Mouse (Mus musculus): ENCODE results near the gene Wdr46. TPM values are rescaled to one million over a fixed set of nuclear protein-coding genes. Genes with fewer than 3 reads are reported as not detected.
"Not testable (repeated sequence)": the region's sequence is repeated elsewhere in the genome, so short reads cannot be mapped to it uniquely, and the experiment has no call there.

The Wdr46 gene
- total RNA-seq (2018; cell fraction: chromatin; rRNA removed) = 10 to 100 TPM in 15 of 26 experiments, 1 to 10 TPM in 11; 2.7 to 39.0 (median 15.4) TPM
- 10 to 100 TPM in 21 of 26 experiments, 1 to 10 TPM in 5; 7.8 to 14.9 (median 12.4) TPM for total RNA-seq (2018; cell fraction: cytosol; rRNA removed)
- total RNA-seq (2018; cell fraction: nucleus; rRNA removed) = 10 to 100 TPM in 12 of 26 experiments, 1 to 10 TPM in 14; 4.6 to 28.7 (median 9.5) TPM
- 10.9 to 27.3 TPM (median 11.8 TPM) in 3 replicates for polyA plus RNA-seq (2018)

DNA sequence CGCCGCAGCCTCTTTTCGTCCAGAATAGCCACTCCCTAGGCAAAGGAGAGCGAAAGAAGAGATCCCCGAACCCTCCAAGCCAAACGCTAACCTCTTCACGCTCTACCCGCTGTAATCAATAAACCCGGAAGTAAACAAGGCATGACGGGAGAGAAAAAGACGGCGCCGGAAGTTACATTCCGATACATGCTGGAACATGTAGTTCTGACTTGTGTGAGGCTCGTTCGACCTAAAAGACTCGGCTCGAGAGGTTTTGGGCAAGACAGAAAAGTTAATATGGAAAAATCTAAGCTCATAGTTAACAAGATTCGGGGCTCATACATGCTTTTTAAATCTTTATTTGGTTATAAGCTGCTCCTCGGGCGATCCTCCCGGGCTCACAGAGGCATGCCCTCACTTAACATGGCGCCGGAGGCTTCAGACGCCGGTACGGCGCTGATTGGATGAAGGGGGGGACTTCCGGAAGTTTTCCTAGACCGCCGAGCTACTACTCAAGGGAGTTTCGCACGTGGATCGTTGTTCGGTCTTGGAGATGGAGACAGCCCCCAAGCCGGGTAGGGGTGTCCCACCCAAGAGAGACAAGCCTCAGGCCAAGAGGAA is at the start of gene Wdr46, which contains the start of gene Pfdn6:
TSS of gene Wdr46 (plus strand) at position 455 of the 600 bp plus-strand sequence.
TSS of gene Pfdn6 (minus strand) at position 138 of the 600 bp plus-strand sequence.
- 2% methylated on average over 36 of the region's 36 CpGs for WGBS (ENCODE audit: missing documents)
- Histone ChIP-seq H3K36me3 (ENCODE audit: inconsistent target) (peaks cover 28% of the 10 kb centered on the region), H3K27ac (peak within 1 kb of the TSS; percentile 86), H3K4me3 (ENCODE audit: inconsistent target) (peak within 1 kb of the TSS; percentile 98), H3K79me2 (ENCODE audit: inconsistent target) (peaks cover 37% of the 10 kb centered on the region)

DNA sequence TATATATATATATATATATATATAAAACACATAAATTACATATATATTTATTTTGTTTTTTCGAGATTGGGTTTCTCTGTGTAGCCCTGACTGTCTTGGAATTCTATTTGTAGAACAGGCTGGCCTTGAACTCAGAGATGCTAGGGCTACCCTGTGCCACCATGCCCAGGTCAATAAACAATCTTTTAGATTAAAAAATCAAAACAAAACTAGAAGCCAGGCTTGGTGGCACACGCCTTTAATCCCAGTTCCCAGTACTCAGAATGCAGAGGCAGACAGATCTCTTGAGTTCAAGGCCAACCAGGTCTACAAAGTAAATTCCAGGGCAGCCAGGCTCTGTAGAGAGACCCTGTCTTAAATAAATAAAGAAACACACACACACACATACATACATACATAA is 49.1 kb upstream of the Wdr46 start:
- H3K27ac ChIP-seq = no peak overlapping the region
- H3K79me2 ChIP-seq (ENCODE audit: inconsistent target) = peaks cover 38% of the 10 kb centered on the region
- 66% methylated on average over 2 of the region's 2 CpGs for WGBS (ENCODE audit: missing documents)
- no peak overlapping the region for H3K4me3 ChIP-seq (ENCODE audit: inconsistent target)
- no peaks in the 10 kb centered on the region for H3K36me3 ChIP-seq (ENCODE audit: inconsistent target)

DNA sequence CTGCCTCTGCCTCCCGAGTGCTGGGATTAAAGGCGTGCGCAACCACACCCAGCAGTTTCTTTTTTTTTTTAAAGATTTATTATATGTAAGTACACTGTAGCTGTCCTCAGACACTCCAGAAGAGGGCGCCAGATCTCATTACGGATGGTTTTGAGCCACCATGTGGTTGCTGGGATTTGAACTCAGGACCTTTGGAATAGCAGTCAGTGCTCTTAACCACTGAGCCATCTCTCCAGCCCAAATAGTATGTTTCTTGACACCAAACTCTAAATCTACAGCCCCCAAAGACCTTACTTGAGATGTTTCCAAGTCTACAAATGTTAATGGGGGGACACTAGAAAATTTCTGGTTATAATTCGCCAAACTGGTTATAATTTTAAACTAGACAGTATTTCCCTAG is 48.6 kb upstream of the Wdr46 start:
- H3K79me2 ChIP-seq (ENCODE audit: inconsistent target) = peaks cover 32% of the 10 kb centered on the region
- not testable (repeated sequence) for H3K27ac ChIP-seq; H3K36me3 ChIP-seq (ENCODE audit: inconsistent target); H3K4me3 ChIP-seq (ENCODE audit: inconsistent target)
- WGBS (ENCODE audit: missing documents) = 70% methylated on average over 6 of the region's 6 CpGs

DNA sequence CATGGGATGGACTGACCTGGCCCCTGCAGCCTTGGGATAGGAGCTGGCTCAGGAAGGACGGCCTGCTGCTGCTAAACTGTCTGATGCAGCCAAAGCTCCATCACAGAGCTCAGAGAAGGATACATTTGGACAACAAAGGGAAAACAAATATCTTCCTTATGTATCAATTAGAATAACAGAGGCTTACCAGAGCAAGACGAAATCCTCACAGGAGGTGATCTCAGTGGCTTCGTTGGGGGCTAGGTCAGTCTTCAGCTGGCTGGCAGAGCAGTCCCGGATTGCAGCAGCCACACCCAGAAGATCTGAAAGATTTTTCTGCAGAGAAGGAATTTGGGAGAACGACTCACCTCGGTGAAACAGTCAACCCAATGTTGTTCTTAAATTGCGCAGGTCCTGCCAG is 48.0 kb upstream of the Wdr46 start:
- H3K36me3 ChIP-seq (ENCODE audit: inconsistent target) = no peaks in the 10 kb centered on the region
- H3K27ac ChIP-seq = no peak overlapping the region
- 79% methylated on average over 7 of the region's 7 CpGs for WGBS (ENCODE audit: missing documents)
- peaks cover 27% of the 10 kb centered on the region for H3K79me2 ChIP-seq (ENCODE audit: inconsistent target)
- no peak overlapping the region for H3K4me3 ChIP-seq (ENCODE audit: inconsistent target)

DNA sequence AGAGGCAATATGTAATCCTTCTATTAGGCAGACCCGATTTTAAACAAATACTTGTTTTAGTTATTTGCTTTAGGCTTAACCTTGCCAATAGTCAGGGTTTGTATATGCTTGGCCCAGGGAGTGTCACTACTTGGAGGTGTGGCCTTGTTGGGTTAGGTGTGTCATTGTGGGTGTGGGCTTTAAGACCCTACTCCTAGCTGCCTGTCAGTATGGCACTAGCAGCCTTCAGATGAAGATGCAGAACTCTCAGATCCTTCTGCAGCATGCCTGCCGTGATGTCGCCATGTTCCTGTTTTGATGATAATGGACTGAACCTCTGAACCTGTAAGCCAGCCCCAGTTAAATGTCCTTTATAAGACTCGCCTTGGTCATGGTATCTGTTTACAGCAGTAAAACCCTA is 47.4 kb upstream of the Wdr46 start:
- not testable (repeated sequence) for H3K27ac ChIP-seq; H3K4me3 ChIP-seq (ENCODE audit: inconsistent target); H3K36me3 ChIP-seq (ENCODE audit: inconsistent target)
- 79% methylated on average over 4 of the region's 4 CpGs for WGBS (ENCODE audit: missing documents)
- H3K79me2 ChIP-seq (ENCODE audit: inconsistent target) = peaks cover 21% of the 10 kb centered on the region

DNA sequence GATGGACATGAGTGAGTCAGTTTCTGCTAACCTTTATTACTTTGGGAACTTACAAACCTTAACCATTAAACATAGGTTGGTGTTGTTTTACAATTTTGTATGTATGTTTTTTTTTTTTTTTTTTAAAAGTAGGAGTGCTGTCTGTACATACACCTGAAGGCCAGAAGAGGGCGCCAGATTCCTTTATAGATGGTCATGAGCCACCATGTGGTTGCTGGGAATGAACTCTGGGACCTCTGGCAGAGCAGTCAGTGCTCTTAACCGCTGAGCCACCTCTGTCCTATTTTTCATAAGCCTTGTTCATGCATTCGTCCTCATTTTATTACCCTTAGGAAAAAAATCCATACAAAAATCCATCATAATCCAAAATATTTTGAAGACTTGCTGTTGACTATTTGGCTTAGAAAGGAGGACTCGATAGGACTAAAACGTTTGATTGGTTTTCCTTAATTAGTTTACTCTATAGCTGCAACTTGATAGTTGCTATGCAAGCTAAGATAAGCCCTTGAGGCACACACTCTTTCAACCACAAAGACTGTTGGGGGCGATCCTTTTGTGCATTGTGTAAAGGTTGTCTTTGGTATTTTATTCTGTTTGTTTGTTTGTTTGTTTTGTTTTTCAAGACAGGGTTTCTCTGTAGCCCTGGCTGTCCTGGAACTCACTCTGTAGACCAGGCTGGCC is 43.2 kb upstream of the Wdr46 start:
- Histone ChIP-seq H3K79me2 (ENCODE audit: inconsistent target) (no peaks in the 10 kb centered on the region), H3K4me3 (ENCODE audit: inconsistent target) (no peak overlapping the region), H3K36me3 (ENCODE audit: inconsistent target) (no peaks in the 10 kb centered on the region), H3K27ac (no peak overlapping the region)
- 48% methylated on average over 6 of the region's 6 CpGs for WGBS (ENCODE audit: missing documents)

DNA sequence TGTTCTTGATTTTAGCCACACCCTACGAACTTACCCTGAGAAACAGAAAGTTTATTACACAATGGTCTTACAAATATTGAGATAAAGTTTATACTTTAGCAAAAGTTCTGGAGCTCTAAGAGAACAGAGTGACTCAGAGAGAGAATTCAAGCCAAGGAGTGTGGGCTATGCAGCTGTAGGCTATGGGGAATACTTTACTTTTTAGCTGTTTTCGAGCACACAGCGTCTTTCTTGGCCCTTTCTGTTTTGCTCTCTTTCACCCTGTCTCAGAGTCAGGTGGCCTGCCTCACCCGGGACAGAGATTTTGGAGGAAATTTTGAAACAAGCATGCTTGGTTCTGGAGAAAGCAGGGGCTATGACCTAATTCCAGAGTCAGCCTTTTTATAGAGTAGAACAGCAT is 42.3 kb upstream of the Wdr46 start:
- not testable (repeated sequence) for H3K79me2 ChIP-seq (ENCODE audit: inconsistent target); H3K36me3 ChIP-seq (ENCODE audit: inconsistent target); H3K27ac ChIP-seq; H3K4me3 ChIP-seq (ENCODE audit: inconsistent target)
- 86% methylated on average over 3 of the region's 4 CpGs for WGBS (ENCODE audit: missing documents)

DNA sequence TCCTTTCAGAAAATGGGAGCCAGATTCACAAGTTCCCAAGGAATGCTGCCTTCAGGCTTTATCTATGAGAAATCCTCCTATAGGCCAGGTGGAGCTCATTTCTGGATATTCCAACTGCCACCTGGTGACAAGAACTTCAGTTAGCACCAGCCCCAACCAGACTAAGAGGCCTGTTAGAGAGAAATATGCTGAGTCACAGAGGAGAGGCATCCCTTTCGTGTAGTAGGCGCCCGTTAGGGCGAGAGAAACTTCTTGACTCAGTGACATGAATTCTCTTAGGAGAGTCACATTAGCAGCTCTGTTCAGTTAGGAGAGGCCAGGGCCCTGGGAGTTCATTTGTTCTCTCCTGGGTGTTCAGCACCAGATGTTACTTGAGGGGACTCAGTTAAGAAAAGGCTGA is 40.8 kb upstream of the Wdr46 start:
- 68% methylated on average over 4 of the region's 4 CpGs for WGBS (ENCODE audit: missing documents)
- Histone ChIP-seq H3K36me3 (ENCODE audit: inconsistent target) (no peaks in the 10 kb centered on the region), H3K27ac (no peak overlapping the region)

DNA sequence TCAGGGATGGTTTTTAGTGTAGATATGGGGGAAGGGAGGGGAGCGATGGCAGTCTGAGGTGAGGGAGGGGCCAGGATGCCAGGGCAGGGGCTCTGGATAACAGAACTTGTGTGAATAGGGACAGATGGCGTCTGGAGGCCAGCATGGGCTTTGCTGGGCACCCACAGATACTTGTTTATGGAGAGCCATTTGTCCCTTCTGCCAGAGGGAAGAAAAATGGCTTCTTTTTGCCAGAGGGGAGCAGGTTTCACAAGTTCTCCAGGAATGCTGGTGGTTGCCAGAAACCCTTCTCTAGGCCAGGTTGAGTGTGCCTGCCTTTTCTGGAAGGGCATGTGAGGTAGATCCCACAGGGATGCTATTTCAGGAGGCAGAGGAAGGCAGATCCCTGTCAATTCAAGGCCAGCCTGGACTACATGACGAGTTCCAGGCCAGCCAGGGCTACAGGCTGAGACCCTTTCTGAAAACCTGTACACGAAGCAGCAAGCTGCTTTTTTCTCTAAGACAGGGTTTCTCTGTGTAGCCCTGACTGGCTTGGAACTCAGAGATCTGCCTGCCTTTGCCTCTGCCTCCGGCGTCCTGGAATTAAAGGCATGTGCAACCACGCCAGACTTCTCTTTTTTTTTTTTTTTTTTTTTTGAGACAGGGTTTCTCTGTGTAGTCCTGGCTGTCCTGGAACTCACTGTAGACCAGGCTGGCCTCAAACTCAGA is 40.0 kb upstream of the Wdr46 start:
- Histone ChIP-seq H3K4me3 (ENCODE audit: inconsistent target) (no peak overlapping the region), H3K36me3 (ENCODE audit: inconsistent target) (no peaks in the 10 kb centered on the region), H3K79me2 (ENCODE audit: inconsistent target) (no peaks in the 10 kb centered on the region), H3K27ac (no peak overlapping the region)
- 72% methylated on average over 7 of the region's 7 CpGs for WGBS (ENCODE audit: missing documents)

More for the DNA sequence above, 40.8 kb upstream of the Wdr46 start:
- H3K4me3 ChIP-seq (ENCODE audit: inconsistent target) = no peak overlapping the region
- no peaks in the 10 kb centered on the region for H3K79me2 ChIP-seq (ENCODE audit: inconsistent target)

DNA sequence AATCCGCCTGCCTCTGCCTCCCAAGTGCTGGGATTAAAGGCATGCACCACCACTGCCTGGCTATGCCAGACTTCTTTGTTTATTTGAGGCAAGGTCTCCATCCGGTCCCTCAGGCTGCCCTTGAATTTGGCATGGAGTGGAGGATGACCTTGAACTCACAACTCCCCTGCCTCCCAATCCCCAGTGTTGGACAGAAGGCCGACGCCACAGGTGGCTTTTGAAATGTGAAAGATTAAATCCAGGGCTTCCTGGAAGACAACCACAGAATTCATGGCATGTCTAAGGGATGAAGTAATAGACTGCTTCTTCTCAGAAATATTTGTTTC is 39.5 kb upstream of the Wdr46 start:
- WGBS (ENCODE audit: missing documents) = 95% methylated on average over 4 of the region's 4 CpGs
- Histone ChIP-seq H3K27ac (no peak overlapping the region), H3K79me2 (ENCODE audit: inconsistent target) (no peaks in the 10 kb centered on the region), H3K36me3 (ENCODE audit: inconsistent target) (no peaks in the 10 kb centered on the region), H3K4me3 (ENCODE audit: inconsistent target) (no peak overlapping the region)

DNA sequence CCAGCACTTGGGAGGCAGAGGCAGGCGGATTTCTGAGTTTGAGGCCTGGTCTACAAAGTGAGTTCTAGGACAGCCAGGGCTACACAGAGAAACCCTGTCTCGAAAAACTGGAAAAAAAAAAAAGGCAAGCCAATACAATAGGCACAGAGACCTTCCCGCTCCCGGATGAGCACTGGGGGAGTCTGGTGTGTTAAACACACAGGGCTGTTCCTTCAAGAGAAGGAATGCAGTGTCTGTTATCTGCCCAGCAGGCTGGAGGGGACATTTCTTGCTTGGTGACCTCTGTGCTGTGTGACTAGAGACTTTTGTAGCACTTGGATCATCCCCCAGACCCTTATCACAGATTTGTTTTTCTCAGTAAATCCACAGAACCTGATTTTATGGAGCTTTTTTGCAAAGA is 38.8 kb upstream of the Wdr46 start:
- Histone ChIP-seq H3K4me3 (ENCODE audit: inconsistent target) (no peak overlapping the region), H3K36me3 (ENCODE audit: inconsistent target) (no peaks in the 10 kb centered on the region), H3K79me2 (ENCODE audit: inconsistent target) (no peaks in the 10 kb centered on the region; the same call in 1 of the 2 replicates), H3K27ac (peak overlapping the region; percentile 65)
- WGBS (ENCODE audit: missing documents) = 100% methylated on average over 4 of the region's 4 CpGs

DNA sequence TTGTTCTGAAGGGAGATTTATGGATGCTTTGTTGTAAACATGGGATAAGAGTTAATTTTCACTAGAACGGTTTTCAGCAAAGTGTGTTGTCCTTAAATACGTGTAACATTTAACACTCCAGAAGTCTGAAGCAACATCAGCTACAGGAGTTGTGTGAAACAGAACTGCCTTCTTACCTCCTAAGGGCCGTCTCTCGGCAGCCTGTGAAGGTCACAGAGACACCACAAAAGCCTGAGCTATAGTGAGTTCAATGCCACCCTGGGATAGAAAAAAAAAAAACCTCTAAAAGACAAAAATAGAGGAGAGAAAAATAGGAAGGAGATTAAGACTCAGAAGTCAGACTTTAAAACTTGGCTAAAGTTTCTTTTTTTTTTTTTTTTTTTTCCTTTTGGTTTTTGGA is 38.4 kb upstream of the Wdr46 start:
- H3K4me3 ChIP-seq (ENCODE audit: inconsistent target) = no peak overlapping the region
- H3K27ac ChIP-seq = peak overlapping the region; percentile 65
- H3K79me2 ChIP-seq (ENCODE audit: inconsistent target) = peaks cover 3% of the 10 kb centered on the region; the same call in 1 of the 2 replicates
- WGBS (ENCODE audit: missing documents) = 63% methylated on average over 4 of the region's 4 CpGs
- no peaks in the 10 kb centered on the region for H3K36me3 ChIP-seq (ENCODE audit: inconsistent target)

DNA sequence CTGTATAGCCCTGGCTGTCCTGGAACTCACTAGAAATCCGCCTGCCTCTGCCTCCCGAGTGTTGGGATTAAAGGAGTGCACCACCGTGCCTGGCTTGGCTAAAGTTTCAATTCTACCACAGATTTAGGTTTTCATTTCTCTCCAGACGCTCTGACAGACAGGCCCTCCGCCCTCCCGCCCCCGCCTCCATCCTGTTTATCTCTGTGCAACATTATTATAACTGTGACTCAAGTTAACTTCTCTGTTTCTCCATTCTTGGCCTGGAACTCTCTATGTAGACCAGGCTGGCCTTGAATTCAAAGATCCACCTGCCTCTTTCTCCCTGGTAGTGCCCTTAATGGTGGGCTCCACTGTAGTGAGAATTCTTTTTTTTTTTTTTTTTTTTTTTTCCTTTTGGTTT is 38.0 kb upstream of the Wdr46 start:
- peaks cover 6% of the 10 kb centered on the region; the same call in 1 of the 2 replicates for H3K79me2 ChIP-seq (ENCODE audit: inconsistent target)
- no peak overlapping the region for H3K4me3 ChIP-seq (ENCODE audit: inconsistent target)
- H3K36me3 ChIP-seq (ENCODE audit: inconsistent target) = no peaks in the 10 kb centered on the region
- 27% methylated on average over 7 of the region's 7 CpGs for WGBS (ENCODE audit: missing documents)
- peak overlapping the region; percentile 65 for H3K27ac ChIP-seq

DNA sequence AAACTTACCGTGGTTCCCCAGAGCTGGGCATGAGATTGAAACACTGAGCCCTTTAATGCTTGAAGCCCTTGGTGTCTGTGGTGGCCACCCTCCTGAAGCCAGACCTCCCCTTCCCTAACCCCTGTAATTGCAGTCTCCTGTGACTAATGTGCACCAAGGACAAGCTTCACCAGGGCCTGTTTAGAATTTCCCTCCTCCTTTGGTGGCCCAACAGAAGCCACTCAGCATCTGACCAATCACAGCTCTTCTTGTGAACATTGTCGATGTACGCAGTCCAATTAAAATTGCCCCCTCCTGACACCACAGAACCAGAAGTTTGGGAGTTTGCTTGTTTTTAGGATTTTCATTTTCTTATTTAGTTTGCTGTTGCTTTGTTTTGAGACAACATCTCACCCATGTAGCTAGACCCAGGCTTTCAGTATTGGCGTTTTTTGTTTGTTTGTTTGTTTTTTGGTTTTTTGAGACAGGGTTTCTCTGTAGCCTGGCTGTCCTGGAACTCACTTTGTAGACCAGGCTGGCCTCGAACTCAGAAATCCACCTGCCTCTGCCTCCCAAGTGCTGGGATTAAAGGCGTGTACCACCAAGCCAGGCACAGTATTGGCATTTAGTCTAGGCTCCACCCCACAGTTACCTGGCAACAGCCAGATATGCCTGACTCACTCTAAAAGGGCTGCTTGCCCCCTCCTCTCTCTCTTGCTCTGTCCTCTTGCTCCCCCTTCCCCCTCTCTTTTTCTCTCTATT is 36.4 kb upstream of the Wdr46 start:
- Histone ChIP-seq H3K79me2 (ENCODE audit: inconsistent target) (peaks cover 17% of the 10 kb centered on the region; the same call in 1 of the 2 replicates), H3K27ac (peak overlapping the region; percentile 65)
- H3K4me3 ChIP-seq (ENCODE audit: inconsistent target); H3K36me3 ChIP-seq (ENCODE audit: inconsistent target): not testable (repeated sequence)
- 83% methylated on average over 6 of the region's 6 CpGs for WGBS (ENCODE audit: missing documents)
